Mouse (Mus musculus) left cerebral cortex, adult 6 months (tissue): ENCODE results near the gene Ccni. TPM values are rescaled to one million over a fixed set of nuclear protein-coding genes. Genes with fewer than 3 reads are reported as not detected.

ENCODE experiments used
- long read RNA-seq, 2 experiments: library from polyadenylated mRNA; unstranded; transcript quantifications; one replicate each; pipeline ENCODE4 v2.0.0; 2019 to 2020
- polyA plus RNA-seq: library from polyadenylated mRNA; unstranded; fragments of <200 nt; fragmentation: Nextera tagmentation; gene quantifications from 2 replicates; pipeline ENCODE4 v1.2.3, GENCODE M21; 2021

The Ccni gene
- 41.7 and 189 TPM in 2 replicates for polyA plus RNA-seq
- long read RNA-seq, experiment 1, transcript Ccni-201 (7 exons, 2,804 nt): major isoform, 16 of 84 reads
- long read RNA-seq, experiment 1, partial matches to known transcripts: 31 of 84 reads
- long read RNA-seq, experiment 1, other reads (novel, unspliced or antisense): 37 of 84 reads
- long read RNA-seq, experiment 2, partial matches to known transcripts: 18 of 88 reads
- long read RNA-seq, experiment 2, other reads (novel, unspliced or antisense): 68 of 88 reads

DNA sequence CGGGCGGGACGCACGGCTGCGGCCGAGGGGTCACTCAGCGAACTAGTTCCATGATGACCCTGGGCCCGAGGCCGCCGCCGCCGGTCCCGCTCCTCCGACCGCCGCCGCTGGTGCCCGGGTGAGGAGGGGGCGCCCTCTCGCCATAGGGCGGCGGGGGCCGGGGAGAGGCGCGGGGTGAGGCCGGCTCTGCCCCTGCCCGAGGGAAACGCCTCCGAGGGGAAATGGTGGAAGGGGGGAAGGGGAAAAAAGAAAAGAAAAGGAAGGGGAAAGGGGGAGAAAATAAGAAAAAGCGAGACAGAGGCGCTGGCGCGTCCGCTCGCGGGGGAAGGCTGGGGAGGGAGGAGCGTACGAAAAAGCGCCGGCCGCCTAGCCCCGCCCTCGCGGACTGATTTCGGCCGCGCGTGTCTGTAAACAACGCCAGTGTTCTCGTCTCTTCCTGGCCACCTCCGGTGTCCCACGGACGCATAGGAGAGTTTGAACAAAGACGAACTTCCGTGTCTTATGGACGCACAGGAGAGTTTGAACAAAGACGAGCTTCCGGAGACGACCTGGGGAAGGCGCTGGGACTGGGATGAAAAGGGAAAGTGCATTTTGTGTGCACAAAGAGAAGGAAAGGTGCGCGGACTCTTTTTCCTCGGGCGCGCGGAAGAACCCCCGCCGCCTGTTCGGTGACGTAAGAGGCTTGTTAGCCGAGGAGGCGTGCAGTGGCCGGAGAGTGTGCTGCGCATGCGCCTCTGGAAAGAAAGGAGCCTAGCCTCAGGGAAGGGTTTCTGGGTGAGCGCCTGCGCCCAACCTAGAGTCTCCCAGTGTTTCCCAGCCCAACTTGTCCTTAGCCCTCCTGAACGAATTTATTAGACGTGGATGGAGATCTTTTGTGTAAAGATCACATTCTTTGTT, at the start of gene Ccni, which contains the start of gene 2010109A12Rik:
Ccni (minus strand) TSS at position 387 of the 897 bp plus-strand sequence.
2010109A12Rik (plus strand) TSS at position 410 of the 897 bp plus-strand sequence.

Other genes with a start within 250 kb of the Ccni start
- gene Sowahb, start 161.5 kb downstream of the Ccni start, polyA plus RNA-seq: 5.5 and 8.7 TPM in 2 replicates
- 56.7 and 64.0 TPM in 2 replicates for gene Sept11, start 113.1 kb downstream of the Ccni start, polyA plus RNA-seq
- 0.13 and 0.36 TPM in 2 replicates for gene 2010109A12Rik, start within 50 bp of the Ccni start, polyA plus RNA-seq
- gene Ccng2, start 60.8 kb upstream of the Ccni start, polyA plus RNA-seq: 7.6 and 19.3 TPM in 2 replicates